ENCODE assay signal across 8 mouse cellular contexts in genomic region chr9:96436901-96437804, GRCm38 (mm10). TPM values are rescaled to one million over a fixed set of nuclear protein-coding genes. Genes with fewer than 3 reads are reported as not detected.
DNase-seq lines count a peak whose midpoint lies in the region; ATAC-seq and TF ChIP-seq lines count a peak whose summit lies in the region.

No protein-coding gene starts in this region.

- peak overlapping the region; percentile 56 for H3K4me3 ChIP-seq in hindbrain, embryonic 10.5 days
- peak overlapping the region; percentile 50 for H3K4me3 ChIP-seq in limb, embryonic 14.5 days (replicated peaks; ENCODE audit: low read length)

- 9% methylated on average over 28 of the region's 28 CpGs for WGBS in hindbrain, embryonic 10.5 days
- 17% methylated on average over 28 of the region's 28 CpGs for WGBS in limb, embryonic 14.5 days

- peaks cover 28% of the 10 kb centered on the region for H3K4me1 ChIP-seq in hindbrain, embryonic 10.5 days (replicated peaks)
- H3K4me1 ChIP-seq in limb, embryonic 14.5 days (ENCODE audit: control insufficient read depth, insufficient read depth, low read length): peaks cover 21% of the 10 kb centered on the region

- H3K27ac ChIP-seq in hindbrain, embryonic 10.5 days: peak overlapping the region; percentile 88
- H3K27ac ChIP-seq in limb, embryonic 14.5 days (replicated peaks; ENCODE audit: low read depth, low read length): peak overlapping the region; percentile 56

- H3K4me2 ChIP-seq in limb, embryonic 14.5 days (replicated peaks; ENCODE audit: low read depth, low read length, severe bottlenecking): peak overlapping the region; percentile 85

- no peaks in the 10 kb centered on the region for H3K36me3 ChIP-seq in hindbrain, embryonic 10.5 days
- H3K36me3 ChIP-seq in limb, embryonic 14.5 days (ENCODE audit: control insufficient read depth, insufficient read depth, low read length): no peaks in the 10 kb centered on the region

- peaks cover 53% of the 10 kb centered on the region for H3K27me3 ChIP-seq in hindbrain, embryonic 10.5 days (ENCODE audit: insufficient read depth, poor library complexity, severe bottlenecking)
- H3K27me3 ChIP-seq in limb, embryonic 14.5 days (ENCODE audit: control insufficient read depth, insufficient read depth, low read length): no peaks in the 10 kb centered on the region

- TF ChIP-seq POLR2A in limb, embryonic 14.5 days (IDR thresholded peaks at IDR 0.05; ENCODE audit: borderline replicate concordance, extremely low read depth, insufficient read depth, insufficient read length): no peak

- peak; percentile 73 to 80 for DNase-seq in cerebellum, postnatal 10 days
- no peak for DNase-seq in cerebellum, postnatal 36 days
- DNase-seq in urinary bladder, adult 2 months (ENCODE audit: low spot score): peak; percentile 25
- DNase-seq in urinary bladder, postnatal 25 days (ENCODE audit: low spot score): no peak
- DNase-seq in hindbrain, embryonic 10.5 days (ENCODE audit: low spot score): no peak
- no peak for DNase-seq in limb, embryonic 14.5 days (ENCODE audit: low spot score)
- peak; percentile 55 for DNase-seq in retina, postnatal 1 day
- DNase-seq in layer of hippocampus, postnatal 36 days: no peak

- H3K9me3 ChIP-seq in hindbrain, embryonic 10.5 days: no peaks in the 10 kb centered on the region
- H3K9me3 ChIP-seq in limb, embryonic 14.5 days (ENCODE audit: control insufficient read depth, low read length): no peaks in the 10 kb centered on the region

- ATAC-seq in limb, embryonic 14.5 days (ENCODE audit: low FRiP score, low read depth): no peak

- H3K9ac ChIP-seq in limb, embryonic 14.5 days (ENCODE audit: low read depth, low read length, severe bottlenecking): peak overlapping the region; percentile 74

RNA-seq across cellular contexts. Expression of gene Rnf7, which starts 41.3 kb away (rescaled TPM):
- polyA plus RNA-seq in urinary bladder, adult 2 months (2012; rRNA removed): 208 and 227 TPM in 2 replicates
- 269 and 272 TPM in 2 replicates for polyA plus RNA-seq in hindbrain, embryonic 10.5 days (2016; fragmentation: Nextera tagmentation; extraction: Ambion mirVana)
- 183 and 341 TPM in 2 replicates for polyA plus RNA-seq in limb, embryonic 14.5 days (2012; rRNA removed)
- polyA plus RNA-seq in limb, embryonic 14.5 days (2014; fragmentation: Nextera tagmentation; extraction: Ambion mirVana): 261 and 272 TPM in 2 replicates
- 10 to 100 TPM; 56.9 to 73.0 TPM for total RNA-seq in layer of hippocampus, postnatal 36 days (2021)

Comparison
In these comparisons a context has a peak if more than half of its experiments do, and no peak if none do; other contexts are left out.
1. DNase-seq: peak in cerebellum, postnatal 10 days (2 of 2), urinary bladder, adult 2 months (single experiment) and retina, postnatal 1 day (single experiment); none in cerebellum, postnatal 36 days (0 of 2), urinary bladder, postnatal 25 days (single experiment), hindbrain, embryonic 10.5 days (single experiment), limb, embryonic 14.5 days (single experiment) and layer of hippocampus, postnatal 36 days (0 of 2).